Mouse (Mus musculus): Measurements from ENCODE around the gene Gba.
"Not testable (repeated sequence)": the region's sequence is repeated elsewhere in the genome, so short reads cannot be mapped to it uniquely, and the experiment has no call there.

The Gba gene

GRCm38 (mm10) chr3:89202253-89203141 lies at the start of gene Gba:
Gene Gba, plus strand, starts transcription at chr3:89202928.
- in situ Hi-C loops (cut with MboI, MseI): no loop called here

- in situ Hi-C loops (cut with MboI, MseI): loop anchor here (5.0 kb wide), 1 partner anchor 40 kb away; no protein-coding TSS in a partner anchor
Observed at GRCm38 (mm10) chr3:89156951-89157350, 45.8 kb upstream of the Gba start.

DNA sequence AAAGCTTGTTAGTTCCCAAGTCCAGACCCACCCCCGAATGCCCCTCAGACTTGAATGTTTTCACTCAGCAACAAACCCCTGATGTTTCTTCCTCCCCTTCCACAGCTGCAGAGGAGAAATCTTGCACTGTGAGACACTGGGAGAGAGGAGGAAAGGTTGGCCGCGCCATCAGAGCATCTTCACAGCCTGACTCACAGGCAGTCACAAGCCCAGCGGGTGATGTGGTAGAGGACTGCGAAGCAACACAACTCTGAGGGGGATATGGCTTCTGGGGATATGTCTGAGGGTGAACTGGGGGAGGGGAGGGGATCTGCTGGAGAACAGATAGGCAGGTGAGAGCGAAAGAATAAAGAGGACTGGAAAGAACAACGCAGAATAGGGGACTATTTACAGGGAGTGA lies 44.1 kb upstream of the Gba start:
- in situ Hi-C loops (cut with MboI, MseI): loop anchor here (5.0 kb wide), 1 partner anchor 41 kb away; no protein-coding TSS in a partner anchor

DNA sequence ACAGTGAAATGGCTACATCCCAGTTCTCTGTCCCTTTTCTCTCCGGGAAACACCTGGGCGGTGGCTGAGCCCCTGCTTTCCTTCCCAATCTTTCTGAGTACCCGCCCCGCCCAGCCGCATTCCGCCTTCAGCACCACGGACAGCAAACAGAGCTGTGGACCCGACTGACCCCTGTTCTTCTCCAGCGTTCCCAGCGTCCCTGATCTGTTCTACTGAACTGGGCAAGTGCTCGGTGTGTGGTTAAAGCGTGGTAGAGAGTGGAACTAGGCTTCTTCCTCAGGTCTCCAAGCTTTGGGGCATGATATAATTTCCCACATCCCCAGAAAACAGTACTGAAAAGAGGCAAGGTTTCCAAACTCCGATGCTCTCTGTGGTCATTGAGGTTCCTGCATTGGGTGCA lies 43.5 kb upstream of the Gba start:
- in situ Hi-C loops (cut with MboI, MseI): loop anchor here (5.0 kb wide), 1 partner anchor 42 kb away; no protein-coding TSS in a partner anchor

DNA sequence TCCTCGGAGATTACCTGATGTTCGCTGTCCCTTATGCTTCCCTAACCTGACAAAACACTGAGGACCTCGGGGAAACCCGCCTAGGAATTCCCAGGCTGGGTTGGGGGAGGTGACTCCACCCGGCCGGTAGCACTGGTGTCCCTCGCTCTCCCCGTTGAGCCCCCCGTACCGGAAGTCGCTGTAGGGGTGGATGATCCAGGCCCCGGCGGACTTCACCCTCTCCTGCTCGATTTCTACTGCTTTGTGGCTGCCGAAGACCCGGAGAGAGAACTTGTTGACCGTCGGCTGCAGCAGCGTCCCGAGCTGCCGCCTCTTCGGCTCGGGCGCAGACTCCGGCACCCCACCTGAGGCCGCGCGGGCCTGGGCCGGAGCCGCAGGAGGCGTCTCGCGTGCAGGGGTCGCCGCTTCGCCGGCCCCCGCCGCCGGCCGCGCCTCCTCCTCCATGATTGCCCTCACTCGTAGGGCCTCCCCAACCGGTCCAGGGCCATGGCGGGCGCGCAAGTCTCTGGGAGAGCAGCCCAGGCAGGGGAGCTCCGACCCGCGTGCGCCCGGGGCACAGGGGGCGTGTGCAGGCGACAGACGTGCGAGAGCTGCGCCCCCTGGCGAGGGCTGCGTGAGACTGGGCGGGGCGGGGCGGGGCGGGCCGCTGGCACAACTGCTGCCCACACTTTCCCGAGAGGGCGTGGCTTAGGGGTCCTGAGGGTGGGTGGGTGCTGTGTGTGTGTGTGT lies 42.9 kb upstream of the Gba start, which contains the start of gene Hcn3:
Gene Hcn3, minus strand, starts transcription at position 581 of the 729 bp plus-strand sequence.
- in situ Hi-C loops (cut with MboI, MseI): loop anchor here (5.0 kb wide), 1 partner anchor 42 kb away; no protein-coding TSS in a partner anchor

DNA sequence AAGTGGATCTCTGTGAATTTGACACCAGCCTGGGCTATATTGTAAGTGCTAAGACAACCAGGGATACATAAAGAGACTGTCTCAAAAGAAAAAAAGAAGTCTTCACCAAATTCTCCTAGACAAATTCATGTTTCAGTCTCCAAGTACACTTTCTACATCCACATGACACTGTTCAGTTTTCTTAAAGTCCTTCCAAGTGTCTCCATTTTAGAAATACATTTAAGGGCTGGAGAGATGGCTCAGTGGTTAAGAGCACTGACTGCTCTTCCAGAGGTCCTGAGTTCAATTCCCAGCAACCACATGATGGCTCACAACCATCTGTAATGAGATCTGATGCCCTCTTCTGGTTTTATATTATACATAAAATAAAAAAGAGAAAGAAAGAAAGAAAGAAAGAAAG lies 41.5 kb upstream of the Gba start:
- in situ Hi-C loops (cut with MboI, MseI): not testable (repeated sequence)

- in situ Hi-C loops (cut with MboI, MseI): no loop called here
Observed at GRCm38 (mm10) chr3:89161786-89162185, 40.9 kb upstream of the Gba start.

DNA sequence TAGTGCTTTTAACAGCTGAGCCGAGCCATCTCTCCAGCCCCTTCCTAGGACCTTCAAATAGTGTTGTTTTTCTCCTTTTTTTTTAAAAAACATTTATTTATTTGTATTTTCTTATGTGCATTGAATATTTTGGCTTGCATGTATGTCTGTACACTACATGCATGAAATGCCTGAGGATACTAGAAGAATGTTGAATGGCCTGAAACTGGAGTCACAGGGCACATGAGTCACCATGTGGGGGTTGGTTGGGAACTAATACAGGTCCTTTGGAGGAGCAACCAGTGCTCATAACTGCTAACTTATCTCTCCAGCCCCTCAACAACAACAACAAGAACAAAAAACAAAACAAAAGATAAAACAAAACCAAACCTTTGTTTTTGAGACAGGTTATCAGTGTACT lies 39.6 kb upstream of the Gba start:
- in situ Hi-C loops (cut with MboI, MseI): no loop called here

GRCm38 (mm10) chr3:89163643-89164245 lies 39.0 kb upstream of the Gba start:
- in situ Hi-C loops (cut with MboI, MseI): no loop called here

DNA sequence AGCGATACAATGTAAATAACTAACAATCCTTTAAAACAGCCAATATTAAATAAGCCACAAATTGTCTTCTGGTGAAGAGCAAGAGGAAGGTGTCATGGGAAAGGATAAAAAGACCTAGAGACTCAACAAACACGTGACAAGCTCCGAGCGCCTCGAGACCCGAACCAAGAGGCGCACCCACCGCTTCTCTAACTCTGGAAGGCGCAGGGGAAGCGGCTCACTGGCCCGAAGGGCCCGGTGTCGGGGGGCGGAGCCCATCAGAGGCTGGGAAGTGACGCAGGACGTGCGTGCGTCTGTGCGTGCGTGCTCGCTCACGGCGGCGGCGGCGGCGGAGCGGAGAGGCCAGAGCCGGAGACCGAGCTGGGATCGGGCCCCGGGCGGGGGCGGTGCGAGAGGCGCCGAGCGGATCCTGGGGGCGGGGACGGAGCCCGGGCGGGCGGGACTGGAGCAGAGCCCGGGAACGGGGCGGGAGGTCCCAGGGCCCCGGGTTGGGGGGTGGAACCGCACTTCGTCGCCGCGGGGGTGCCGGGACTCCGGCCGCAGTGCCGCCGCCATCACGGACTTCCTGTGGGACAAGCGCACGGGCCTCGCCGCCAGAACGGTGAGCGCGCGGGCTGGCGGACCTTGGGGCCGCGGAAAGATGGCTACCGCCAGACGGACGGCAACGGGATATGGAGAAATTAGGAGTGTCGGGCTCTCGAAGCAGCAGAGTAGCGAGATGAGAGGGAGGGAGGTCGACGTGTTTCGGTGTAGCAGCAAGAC lies 38.0 kb upstream of the Gba start, which contains the start of gene Clk2:
Gene Clk2, plus strand, starts transcription at position 290 of the 762 bp plus-strand sequence.
- in situ Hi-C loops (cut with MboI, MseI): no loop called here

GRCm38 (mm10) chr3:89165268-89165870 lies 37.4 kb upstream of the Gba start:
- in situ Hi-C loops (cut with MboI, MseI): no loop called here

GRCm38 (mm10) chr3:89166945-89167344 lies 35.8 kb upstream of the Gba start:
- in situ Hi-C loops (cut with MboI, MseI): no loop called here

GRCm38 (mm10) chr3:89174844-89175243 lies 27.9 kb upstream of the Gba start:
- in situ Hi-C loops (cut with MboI, MseI): no loop called here

DNA sequence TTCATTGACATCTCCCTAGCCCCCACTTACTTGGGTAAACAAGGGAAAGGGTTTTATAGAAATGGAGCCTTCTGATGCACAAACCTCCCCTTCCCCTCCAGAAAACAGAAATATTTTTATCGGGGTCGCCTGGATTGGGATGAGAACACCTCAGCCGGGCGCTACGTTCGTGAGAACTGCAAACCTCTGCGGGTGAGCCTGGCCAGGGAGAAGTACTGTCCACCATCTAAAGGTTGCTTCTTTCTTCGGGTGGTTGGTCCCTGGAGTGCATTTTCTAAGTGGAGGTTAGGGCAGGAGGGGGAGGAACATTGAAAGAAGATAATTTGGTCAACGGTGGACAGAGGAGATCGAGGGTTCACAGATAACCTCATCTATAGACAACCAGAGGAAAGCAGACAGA lies 27.2 kb upstream of the Gba start:
- in situ Hi-C loops (cut with MboI, MseI): no loop called here

DNA sequence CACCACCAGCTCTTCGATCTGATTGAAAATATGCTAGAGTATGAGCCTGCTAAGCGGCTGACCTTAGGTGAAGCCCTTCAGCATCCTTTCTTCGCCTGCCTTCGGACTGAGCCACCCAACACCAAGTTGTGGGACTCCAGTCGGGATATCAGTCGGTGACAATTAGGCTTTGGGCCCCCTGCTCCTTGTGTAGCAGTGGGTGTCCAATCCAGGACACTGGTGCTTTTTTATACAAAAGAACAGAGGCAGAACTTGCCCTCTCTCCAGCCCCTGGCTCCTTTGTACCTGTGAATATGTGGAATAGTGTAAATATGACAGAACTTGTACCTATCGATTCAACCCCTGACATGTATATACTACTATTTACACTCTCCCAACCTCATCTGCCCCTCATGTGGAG lies 26.3 kb upstream of the Gba start:
- in situ Hi-C loops (cut with MboI, MseI): no loop called here

GRCm38 (mm10) chr3:89177242-89178106 lies 25.3 kb upstream of the Gba start, which contains the start of gene Scamp3:
Gene Scamp3, plus strand, starts transcription at chr3:89177473.
- in situ Hi-C loops (cut with MboI, MseI): no loop called here

GRCm38 (mm10) chr3:89178107-89178385 lies 24.7 kb upstream of the Gba start:
- in situ Hi-C loops (cut with MboI, MseI): no loop called here

DNA sequence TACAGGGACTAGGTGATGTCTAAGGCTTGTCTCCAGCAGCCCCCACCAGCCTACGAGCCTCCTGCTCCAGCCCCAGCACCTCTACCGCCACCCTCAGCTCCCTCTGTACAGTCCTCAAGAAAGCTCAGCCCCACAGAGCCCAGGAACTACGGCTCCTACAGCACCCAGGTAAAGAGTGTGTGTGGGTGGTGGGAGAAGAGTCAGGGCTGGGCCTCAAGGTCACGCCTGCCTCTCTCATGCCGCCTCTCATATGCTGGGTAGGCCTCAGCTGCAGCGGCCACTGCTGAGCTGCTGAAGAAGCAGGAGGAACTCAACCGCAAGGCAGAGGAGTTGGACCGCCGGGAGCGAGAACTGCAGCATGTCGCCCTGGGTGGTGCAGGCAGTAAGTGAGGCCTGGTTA lies 23.7 kb upstream of the Gba start:
- in situ Hi-C loops (cut with MboI, MseI): no loop called here

DNA sequence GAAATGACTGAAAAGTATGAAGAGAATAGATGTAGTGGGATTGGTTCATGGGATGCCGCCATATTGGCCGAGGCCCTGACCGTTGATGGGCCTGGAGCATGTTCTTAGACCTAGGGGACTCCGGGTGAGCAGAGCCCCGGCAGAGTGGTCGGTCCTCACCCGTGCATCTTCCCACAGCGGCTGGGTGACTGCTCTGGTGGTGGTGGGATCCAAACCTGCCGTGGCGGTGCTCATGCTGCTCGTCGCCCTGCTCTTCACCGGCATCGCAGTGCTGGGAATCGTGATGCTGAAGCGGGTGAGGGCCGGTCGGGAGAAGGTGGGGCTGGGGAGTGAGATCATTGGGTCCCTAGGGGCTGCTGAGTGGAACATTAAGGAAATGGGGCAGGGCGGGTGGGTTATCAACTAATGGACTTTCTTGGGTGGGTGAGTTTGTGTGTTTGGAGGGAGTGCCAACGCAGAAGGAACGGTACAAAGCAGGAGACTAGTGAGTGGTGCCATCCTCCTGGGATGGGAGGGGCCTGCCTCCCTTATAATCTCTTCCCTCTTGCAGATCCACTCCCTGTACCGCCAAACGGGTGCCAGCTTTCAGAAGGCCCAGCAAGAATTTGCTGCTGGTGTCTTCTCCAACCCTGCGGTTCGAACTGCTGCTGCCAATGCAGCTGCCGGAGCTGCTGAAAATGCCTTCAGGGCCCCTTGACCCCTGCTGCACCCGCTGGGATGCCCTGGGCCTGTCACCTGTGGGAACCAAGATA lies 20.8 kb upstream of the Gba start:
- in situ Hi-C loops (cut with MboI, MseI): no loop called here
